Mouse (Mus musculus) embryonic facial prominence, embryonic 14.5 days (tissue): ENCODE measurements at regions not wholly inside any gene's neighbourhood (a gene's known extent, or its start where the extent isn't known, plus 50 kb on each side); places are given as distances from the start of the nearest gene placed in this dataset.

Experiments
- ATAC-seq: fragments of 200-750 bp; cut with Nextera tagmentation; 2 replicates; pipeline ENCODE4 v1.8.0; 2017; ENCODE audit warnings: low read depth, moderate number of reproducible peaks, moderate TSS enrichment
- DNase-seq: peaks from one replicate; pipeline ENCODE4 v3.0.0-alpha.2; 2015; ENCODE audit warnings: low spot score
- H3K27ac ChIP-seq: fragments of 300-500 bp; sonication (generic); replicated peaks from 2 replicates; pipeline ENCODE4 v1.5.1; 2014; ENCODE audit warnings: low read depth, mild to moderate bottlenecking, low read length, moderate library complexity
- H3K27me3 ChIP-seq: fragments of 300-500 bp; sonication (generic); replicated peaks from 2 replicates; pipeline ENCODE4 v1.6.1; 2014; ENCODE audit warnings: low read length; ENCODE audit not compliant: control insufficient read depth, insufficient read depth
- H3K36me3 ChIP-seq: fragments of 300-500 bp; sonication (generic); 2 replicates; pipeline ENCODE4 v1.6.1; 2014; ENCODE audit warnings: low read length, mixed read lengths; ENCODE audit not compliant: control insufficient read depth, insufficient read depth
- H3K4me1 ChIP-seq: fragments of 300-500 bp; sonication (generic); 2 replicates; pipeline ENCODE4 v1.6.1; 2014; ENCODE audit warnings: antibody characterized with exemption, low read length; ENCODE audit not compliant: control insufficient read depth, insufficient read depth
- H3K4me2 ChIP-seq: fragments of 300-500 bp; sonication (generic); 2 replicates; pipeline ENCODE4 v1.6.1; 2014; ENCODE audit warnings: low read depth, mild to moderate bottlenecking, low read length, moderate library complexity, mixed read lengths
- H3K4me3 ChIP-seq: fragments of 300-500 bp; sonication (generic); 2 replicates; pipeline ENCODE4 v1.5.1; 2014; ENCODE audit warnings: low read depth, mild to moderate bottlenecking, low read length
- H3K9ac ChIP-seq: fragments of 300-500 bp; sonication (generic); 2 replicates; pipeline ENCODE4 v1.6.1; 2014; ENCODE audit warnings: low read depth, mild to moderate bottlenecking, low read length, moderate library complexity, mixed read lengths
- H3K9me3 ChIP-seq: fragments of 300-500 bp; sonication (generic); 2 replicates; pipeline ENCODE4 v1.6.1; 2016; ENCODE audit warnings: low read length; ENCODE audit not compliant: control insufficient read depth
- WGBS: fragments of 180-500 bp; shearing (Covaris S2); extraction: QIAGEN DNeasy Blood & Tissue Kit; methylation state at CpG from one replicate; pipeline ENCODE4 v1.1.7; 2014; 5-methylcytosine and 5-hydroxymethylcytosine counted together

- Histone ChIP-seq H3K9me3 (no peaks in the 10 kb centered on the region), H3K4me2 (no peak overlapping the region), H3K4me1 (no peaks in the 10 kb centered on the region), H3K36me3 (no peaks in the 10 kb centered on the region), H3K27me3 (no peaks in the 10 kb centered on the region), H3K9ac (no peak overlapping the region), H3K4me3 (no peak overlapping the region), H3K27ac (no peak overlapping the region)
- ATAC-seq (no peak), DNase-seq (no peak)
- WGBS: 61% methylated on average over 9 of the region's 9 CpGs
These were observed 83.5 kb upstream of the Cop1 start for GRCm38 (mm10) chr1:159148498-159149187.

DNA sequence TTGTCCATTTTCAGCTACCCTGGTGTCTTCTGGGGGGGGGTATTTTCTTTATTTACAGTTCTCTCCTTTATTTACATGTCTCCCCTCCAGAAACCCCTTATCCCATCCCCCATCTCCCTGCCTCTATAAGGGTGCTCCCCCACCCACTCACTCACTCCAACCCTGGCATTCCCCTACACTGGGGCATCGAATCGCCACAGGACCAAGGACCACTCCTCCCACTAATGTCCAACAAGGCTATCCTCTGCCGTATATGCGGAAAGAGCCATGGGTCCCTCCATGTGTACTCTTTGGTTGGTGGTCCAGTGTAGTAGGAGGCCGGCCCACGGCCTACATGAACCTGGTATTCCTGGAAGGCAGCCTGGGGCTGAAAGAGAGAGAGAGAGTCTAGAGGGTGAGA is 82.9 kb upstream of the Cop1 start:
- H3K4me2 ChIP-seq: no peak overlapping the region
- ATAC-seq (no peak), DNase-seq (no peak)
- H3K27ac ChIP-seq: no peak overlapping the region
- no peaks in the 10 kb centered on the region for H3K9me3 ChIP-seq
- H3K9ac ChIP-seq: no peak overlapping the region
- H3K4me1 ChIP-seq: no peaks in the 10 kb centered on the region
- no peak overlapping the region for H3K4me3 ChIP-seq
- 88% methylated on average over 6 of the region's 6 CpGs for WGBS
- no peaks in the 10 kb centered on the region for H3K36me3 ChIP-seq
- no peaks in the 10 kb centered on the region for H3K27me3 ChIP-seq

- Histone ChIP-seq H3K4me2 (no peak overlapping the region), H3K9me3 (no peaks in the 10 kb centered on the region), H3K4me1 (no peaks in the 10 kb centered on the region), H3K27ac (no peak overlapping the region), H3K27me3 (no peaks in the 10 kb centered on the region), H3K36me3 (no peaks in the 10 kb centered on the region), H3K9ac (no peak overlapping the region), H3K4me3 (no peak overlapping the region)
- no peak for ATAC-seq
- whole genome bisulfite sequencing: 36% methylated on average over 6 of the region's 6 CpGs
- no peak for DNase-seq
These were observed 82.4 kb upstream of the Cop1 start for GRCm38 (mm10) chr1:159149721-159150120.

DNA sequence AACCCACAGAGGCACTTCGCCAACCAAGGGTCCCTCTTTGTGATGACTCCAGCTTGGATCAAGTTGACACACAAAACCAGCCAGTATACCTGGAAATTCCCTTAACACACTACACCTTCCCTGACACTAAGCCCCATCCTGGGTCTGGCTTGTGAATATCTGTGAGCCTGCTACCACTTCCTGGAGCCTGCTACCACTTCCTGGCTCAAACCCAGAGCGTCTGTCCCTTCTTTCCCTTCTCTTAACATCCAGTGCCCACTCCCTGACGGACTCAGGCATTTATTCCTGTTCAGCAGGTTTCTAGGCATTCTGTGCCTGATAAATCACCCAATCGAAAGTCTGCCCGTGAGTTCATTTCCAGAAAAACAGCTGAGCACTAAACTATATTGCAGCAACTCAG is 81.8 kb upstream of the Cop1 start:
- Histone ChIP-seq H3K4me2 (no peak overlapping the region), H3K27me3 (no peaks in the 10 kb centered on the region), H3K4me3 (no peak overlapping the region), H3K9ac (no peak overlapping the region), H3K36me3 (no peaks in the 10 kb centered on the region), H3K27ac (no peak overlapping the region), H3K4me1 (no peaks in the 10 kb centered on the region), H3K9me3 (no peaks in the 10 kb centered on the region)
- DNase-seq (no peak), ATAC-seq (no peak)
- 68% methylated on average over 5 of the region's 5 CpGs for WGBS

DNA sequence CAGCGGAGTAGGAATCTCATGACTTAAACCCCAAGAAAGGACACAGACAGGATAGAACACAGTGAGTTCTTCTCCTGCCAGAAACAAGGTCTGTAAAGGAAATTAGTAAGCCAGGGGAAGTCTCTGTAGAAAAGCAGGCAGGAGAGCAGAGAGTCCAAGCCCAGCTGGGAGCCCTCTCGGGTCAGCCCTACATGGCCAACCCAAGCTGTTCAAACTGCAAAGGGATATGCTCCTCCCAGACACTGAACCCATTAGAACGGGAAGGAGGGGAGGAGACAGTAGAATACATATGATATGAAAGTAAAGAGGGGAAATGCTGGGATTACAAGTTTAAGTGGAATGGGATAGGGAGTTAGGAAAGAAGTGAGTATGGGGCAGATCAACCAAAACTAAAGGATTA is 75.7 kb upstream of the Cop1 start:
- 46% methylated on average over 3 of the region's 3 CpGs for WGBS

DNA sequence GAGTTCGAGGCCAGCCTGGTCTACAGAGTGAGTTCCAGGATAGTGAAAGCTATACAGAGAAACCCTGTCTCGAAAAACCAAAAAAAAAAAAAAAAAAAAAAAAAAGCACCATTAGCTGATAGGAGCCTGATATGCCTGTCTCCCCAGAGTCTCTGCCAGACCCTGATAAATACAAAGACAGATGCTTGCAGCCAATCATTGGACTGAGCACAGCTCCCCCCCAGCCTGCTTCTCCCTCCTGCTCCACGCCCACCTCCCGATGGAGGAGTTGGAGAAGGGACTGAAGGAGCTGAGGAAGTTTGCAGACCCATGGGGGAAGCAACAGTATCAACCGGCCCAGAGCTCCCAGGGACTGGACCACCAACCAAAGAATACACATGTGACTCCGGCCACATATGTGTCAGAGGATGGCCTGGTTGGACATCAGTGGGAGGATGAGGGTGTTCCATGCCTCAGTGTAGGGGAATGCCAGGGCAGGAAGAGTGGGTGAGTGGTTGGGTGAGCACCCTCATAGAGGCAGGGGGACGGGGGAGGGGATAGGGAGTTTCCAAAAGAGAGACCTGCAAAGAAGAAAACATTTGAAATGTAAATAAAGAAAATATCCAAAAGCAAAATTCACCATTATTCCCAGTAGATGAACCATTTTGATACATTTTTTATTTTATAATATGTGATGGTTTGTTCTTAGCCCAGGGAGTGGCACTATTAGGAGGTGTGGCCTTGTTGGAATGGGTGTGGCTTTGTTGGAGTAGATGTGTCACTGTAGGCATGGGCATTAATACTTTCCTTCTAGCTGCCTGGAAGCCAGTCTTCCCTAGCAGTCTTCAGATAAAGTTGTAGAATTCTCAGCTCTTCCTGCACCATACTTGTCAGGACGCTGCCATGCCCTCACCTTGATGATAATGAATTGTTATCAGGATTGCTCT is 71.8 kb upstream of the Cop1 start:
- Histone ChIP-seq H3K9ac (no peak overlapping the region), H3K4me2 (no peak overlapping the region), H3K9me3 (no peaks in the 10 kb centered on the region), H3K27me3 (no peaks in the 10 kb centered on the region), H3K36me3 (no peaks in the 10 kb centered on the region), H3K4me3 (no peak overlapping the region), H3K27ac (no peak overlapping the region), H3K4me1 (peaks cover 5% of the 10 kb centered on the region; the same call in 1 of the 2 replicates)
- DNase-seq (no peak), ATAC-seq (no peak)
- WGBS: 84% methylated on average over 8 of the region's 8 CpGs

More for the DNA sequence above, 75.7 kb upstream of the Cop1 start:
- Histone ChIP-seq H3K9me3 (no peaks in the 10 kb centered on the region), H3K36me3 (no peaks in the 10 kb centered on the region), H3K27me3 (no peaks in the 10 kb centered on the region), H3K4me2 (no peak overlapping the region), H3K4me1 (no peaks in the 10 kb centered on the region), H3K27ac (no peak overlapping the region), H3K4me3 (no peak overlapping the region), H3K9ac (no peak overlapping the region)
- DNase-seq: no peak
- no peak for ATAC-seq

- ATAC-seq (peak; percentile 88), DNase-seq (peak; percentile 87)
- H3K9ac ChIP-seq: no peak overlapping the region
- no peaks in the 10 kb centered on the region for H3K36me3 ChIP-seq
- WGBS: 11% methylated on average over 4 of the region's 4 CpGs
- no peaks in the 10 kb centered on the region for H3K9me3 ChIP-seq
- 0 out of 2 replicates have a peak overlapping the region, but pooled peaks have one; percentile 5 for H3K4me2 ChIP-seq
- no peaks in the 10 kb centered on the region for H3K27me3 ChIP-seq
- H3K4me3 ChIP-seq: no peak overlapping the region
- peak overlapping the region; percentile 71 for H3K27ac ChIP-seq
- peaks cover 5% of the 10 kb centered on the region; the same call in 1 of the 2 replicates for H3K4me1 ChIP-seq
These were observed 68.8 kb upstream of the Cop1 start for GRCm38 (mm10) chr1:159163113-159163885.

GRCm38 (mm10) chr1:159182031-159182430 is 50.1 kb upstream of the Cop1 start:
- Histone ChIP-seq H3K27ac (no peak overlapping the region), H3K9ac (no peak overlapping the region), H3K36me3 (no peaks in the 10 kb centered on the region), H3K4me1 (no peaks in the 10 kb centered on the region), H3K27me3 (no peaks in the 10 kb centered on the region), H3K4me3 (no peak overlapping the region), H3K9me3 (no peaks in the 10 kb centered on the region), H3K4me2 (no peak overlapping the region)
- ATAC-seq (no peak), DNase-seq (no peak)
